Mouse (Mus musculus) kidney, embryonic 14.5 days (tissue): ENCODE measurements around the gene Efhd2. TPM values are rescaled to one million over a fixed set of nuclear protein-coding genes. Genes with fewer than 3 reads are reported as not detected.
A peak's percentile ranks its signal among the peaks of the same experiment; 100 is the strongest.

Experiments used
- ATAC-seq: fragments of 200-750 bp; cut with Nextera tagmentation; 2 replicates; pipeline ENCODE4 v1.8.0; 2017; ENCODE audit warnings: moderate number of reproducible peaks, mild to moderate bottlenecking, moderate TSS enrichment, moderate library complexity; ENCODE audit not compliant: low FRiP score, low TSS enrichment
- H3K27ac ChIP-seq: fragments of 300-500 bp; sonication (generic); 2 replicates; pipeline ENCODE4 v1.5.1; 2014; ENCODE audit warnings: low read depth, mild to moderate bottlenecking, low read length, moderate library complexity, mixed read lengths
- H3K27me3 ChIP-seq: fragments of 300-500 bp; sonication (generic); 2 replicates; pipeline ENCODE4 v1.6.1; 2014; ENCODE audit warnings: mild to moderate bottlenecking, low read length; ENCODE audit not compliant: control insufficient read depth, insufficient read depth
- H3K36me3 ChIP-seq: fragments of 300-500 bp; sonication (generic); 2 replicates; pipeline ENCODE4 v1.6.1; 2014; ENCODE audit warnings: low read length, mixed read lengths; ENCODE audit not compliant: control insufficient read depth, insufficient read depth
- H3K4me1 ChIP-seq: fragments of 300-500 bp; sonication (generic); 2 replicates; pipeline ENCODE4 v1.6.1; 2014; ENCODE audit warnings: low read length, mixed read lengths; ENCODE audit not compliant: control insufficient read depth, insufficient read depth
- H3K4me2 ChIP-seq: fragments of 300-500 bp; sonication (generic); replicated peaks from 2 replicates; pipeline ENCODE4 v1.6.1; 2014; ENCODE audit warnings: low read depth, mild to moderate bottlenecking, low read length
- H3K4me3 ChIP-seq: fragments of 300-500 bp; sonication (generic); 2 replicates; pipeline ENCODE4 v1.5.1; 2014; ENCODE audit warnings: mild to moderate bottlenecking, low read length
- H3K9ac ChIP-seq: fragments of 300-500 bp; sonication (generic); 2 replicates; pipeline ENCODE4 v1.6.1; 2014; ENCODE audit warnings: low read depth, mild to moderate bottlenecking, low read length, moderate library complexity
- H3K9me3 ChIP-seq: fragments of 300-500 bp; sonication (generic); 2 replicates; pipeline ENCODE4 v1.6.1; 2016; ENCODE audit warnings: low read length; ENCODE audit not compliant: control insufficient read depth
- WGBS: fragments of 180-500 bp; shearing (Covaris S2); extraction: QIAGEN DNeasy Blood & Tissue Kit; methylation state at CpG from one replicate; pipeline ENCODE4 v1.1.7; 2014; 5-methylcytosine and 5-hydroxymethylcytosine counted together
- polyA plus RNA-seq: library from polyadenylated mRNA; unstranded; fragments of >200 nt; fragmentation: Nextera tagmentation; extraction: Ambion mirVana; gene quantifications from 2 replicates; pipeline ENCODE4 v1.2.1, GENCODE M21; 2014

The Efhd2 gene
- polyA plus RNA-seq, 1 experiment from 2014 or later, result 29.5 TPM

DNA sequence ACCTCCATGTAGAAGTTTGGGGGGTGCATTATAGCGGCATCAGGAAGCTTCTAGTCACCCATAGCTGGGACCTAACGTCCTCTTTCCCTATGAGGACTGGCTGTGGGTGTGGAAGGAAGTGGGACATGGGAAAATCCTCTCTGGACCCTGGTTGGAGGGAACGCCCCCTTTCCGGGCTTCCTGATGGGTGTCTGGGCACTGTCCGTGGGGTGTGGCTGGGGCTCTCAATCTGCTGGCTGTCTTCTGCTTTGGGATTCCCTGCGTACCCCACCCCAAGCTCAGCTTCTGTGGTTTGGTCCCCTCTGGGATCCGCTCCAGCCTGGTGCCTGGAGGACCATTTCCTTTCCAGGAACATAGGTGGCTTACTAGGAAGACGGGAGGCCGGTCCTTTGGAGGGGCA lies 1.7 kb downstream of the Efhd2 start:
- Histone ChIP-seq H3K9ac (no peak overlapping the region), H3K4me2 (peak overlapping the region; percentile 94; the same call in 1 of the 2 replicates)
- 77% methylated on average over 9 of the region's 9 CpGs for WGBS

DNA sequence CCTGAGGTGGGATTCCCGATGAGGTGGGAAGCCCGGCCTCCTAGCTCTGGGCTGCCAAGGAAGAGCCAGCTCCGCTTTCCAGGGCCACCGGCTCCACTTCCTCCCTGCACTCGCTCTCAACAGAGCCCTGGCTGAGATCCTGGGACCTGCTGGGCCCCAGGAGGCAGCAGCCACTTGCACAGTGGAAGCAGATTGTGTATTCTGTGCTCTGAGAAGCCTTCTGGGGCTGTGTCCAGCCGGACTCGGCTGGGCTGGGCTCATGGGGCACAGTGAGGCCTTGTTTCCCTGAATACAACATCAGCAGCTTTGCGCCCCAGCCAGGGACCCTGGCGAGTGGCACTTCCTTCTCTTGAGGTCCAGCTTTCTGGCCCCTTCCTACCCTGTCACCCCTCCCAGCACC lies 2.8 kb downstream of the Efhd2 start:
- no peak overlapping the region; the same call in 1 of the 2 replicates for H3K4me2 ChIP-seq
- WGBS, result 70% methylated on average over 9 of the region's 9 CpGs
- H3K9ac ChIP-seq, result 0 out of 2 replicates have a peak overlapping the region, but pooled peaks have one; percentile 1
- H3K4me3 ChIP-seq, result no peak overlapping the region
- no peaks in the 10 kb centered on the region for H3K36me3 ChIP-seq
- no peak for ATAC-seq
- no peaks in the 10 kb centered on the region for H3K9me3 ChIP-seq
- H3K27ac ChIP-seq, result no peak overlapping the region
- peaks cover 16% of the 10 kb centered on the region for H3K4me1 ChIP-seq
- H3K27me3 ChIP-seq, result no peaks in the 10 kb centered on the region

More for the DNA sequence above, 1.7 kb downstream of the Efhd2 start:
- ATAC-seq, result no peak
- no peaks in the 10 kb centered on the region for H3K36me3 ChIP-seq
- H3K9me3 ChIP-seq, result no peaks in the 10 kb centered on the region
- H3K27me3 ChIP-seq, result peaks cover 3% of the 10 kb centered on the region; the same call in 1 of the 2 replicates
- peak overlapping the region; percentile 79; the same call in 1 of the 2 replicates for H3K4me3 ChIP-seq
- H3K27ac ChIP-seq, result no peak overlapping the region
- H3K4me1 ChIP-seq, result peaks cover 6% of the 10 kb centered on the region; the same call in 1 of the 2 replicates

DNA sequence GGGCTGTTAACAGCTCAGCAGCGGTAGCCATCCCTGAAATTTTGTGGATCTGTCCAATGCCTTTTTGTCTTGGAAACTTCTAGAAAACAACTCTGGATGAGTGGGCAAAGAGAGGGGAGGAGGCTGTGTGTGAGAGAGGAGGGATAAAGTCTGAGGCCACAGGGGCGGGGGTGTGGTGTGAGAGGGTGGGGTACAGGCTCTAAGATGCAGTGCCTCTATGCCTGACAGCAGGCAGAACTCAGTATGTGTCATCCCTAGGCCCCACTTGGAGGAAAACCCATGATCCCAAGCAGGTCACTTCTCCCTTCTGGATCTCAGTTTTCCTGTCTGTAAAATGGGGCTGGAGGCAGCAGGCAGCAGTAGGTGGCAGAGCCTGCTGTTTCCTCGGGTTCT lies 3.4 kb downstream of the Efhd2 start:
- H3K4me2 ChIP-seq, result no peak overlapping the region
- no peak overlapping the region for H3K27ac ChIP-seq
- 86% methylated on average over 3 of the region's 3 CpGs for WGBS
- H3K4me3 ChIP-seq, result no peak overlapping the region
- H3K9ac ChIP-seq, result no peak overlapping the region
- no peaks in the 10 kb centered on the region for H3K36me3 ChIP-seq
- peaks cover 16% of the 10 kb centered on the region for H3K4me1 ChIP-seq
- H3K9me3 ChIP-seq, result no peaks in the 10 kb centered on the region
- no peak for ATAC-seq
- no peaks in the 10 kb centered on the region for H3K27me3 ChIP-seq

DNA sequence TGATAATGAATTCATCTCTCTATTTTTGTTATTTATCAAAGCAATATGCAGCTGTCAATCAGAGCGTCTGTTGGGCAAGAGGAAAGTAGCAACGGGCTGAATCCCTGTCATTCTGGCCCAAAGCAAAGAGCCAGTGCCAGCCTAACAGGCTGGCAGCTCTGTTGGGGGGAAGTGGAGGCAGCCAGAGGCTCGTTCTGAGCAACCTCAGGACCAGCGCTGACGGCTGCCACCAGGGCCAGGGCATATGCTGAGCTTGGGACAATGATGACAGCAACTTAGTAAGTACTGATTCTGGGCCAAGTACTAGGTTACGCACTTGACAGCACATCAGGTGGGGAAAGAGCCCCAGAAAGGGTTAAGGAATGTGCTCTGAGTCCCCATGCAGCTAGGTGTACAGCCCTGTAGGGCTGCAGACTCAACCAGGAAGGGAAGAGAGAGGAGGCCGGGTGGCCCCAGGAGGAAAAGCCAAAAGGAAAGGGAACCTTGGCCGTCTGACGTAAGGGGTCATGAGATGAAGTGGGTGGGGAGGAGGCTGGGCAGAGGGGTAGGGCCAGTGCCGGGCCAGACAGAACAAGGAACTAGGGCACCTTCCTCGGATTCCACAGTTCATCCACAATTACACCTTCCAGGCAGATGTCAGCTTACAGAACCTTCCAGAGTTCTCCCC lies 3.9 kb downstream of the Efhd2 start:
- H3K4me3 ChIP-seq, result no peak overlapping the region
- H3K27ac ChIP-seq, result no peak overlapping the region
- no peak overlapping the region for H3K4me2 ChIP-seq
- no peaks in the 10 kb centered on the region for H3K9me3 ChIP-seq
- whole genome bisulfite sequencing, result 74% methylated on average over 11 of the region's 11 CpGs
- no peaks in the 10 kb centered on the region for H3K36me3 ChIP-seq
- no peak overlapping the region for H3K9ac ChIP-seq
- ATAC-seq, result no peak
- H3K27me3 ChIP-seq, result no peaks in the 10 kb centered on the region
- H3K4me1 ChIP-seq, result peaks cover 16% of the 10 kb centered on the region

DNA sequence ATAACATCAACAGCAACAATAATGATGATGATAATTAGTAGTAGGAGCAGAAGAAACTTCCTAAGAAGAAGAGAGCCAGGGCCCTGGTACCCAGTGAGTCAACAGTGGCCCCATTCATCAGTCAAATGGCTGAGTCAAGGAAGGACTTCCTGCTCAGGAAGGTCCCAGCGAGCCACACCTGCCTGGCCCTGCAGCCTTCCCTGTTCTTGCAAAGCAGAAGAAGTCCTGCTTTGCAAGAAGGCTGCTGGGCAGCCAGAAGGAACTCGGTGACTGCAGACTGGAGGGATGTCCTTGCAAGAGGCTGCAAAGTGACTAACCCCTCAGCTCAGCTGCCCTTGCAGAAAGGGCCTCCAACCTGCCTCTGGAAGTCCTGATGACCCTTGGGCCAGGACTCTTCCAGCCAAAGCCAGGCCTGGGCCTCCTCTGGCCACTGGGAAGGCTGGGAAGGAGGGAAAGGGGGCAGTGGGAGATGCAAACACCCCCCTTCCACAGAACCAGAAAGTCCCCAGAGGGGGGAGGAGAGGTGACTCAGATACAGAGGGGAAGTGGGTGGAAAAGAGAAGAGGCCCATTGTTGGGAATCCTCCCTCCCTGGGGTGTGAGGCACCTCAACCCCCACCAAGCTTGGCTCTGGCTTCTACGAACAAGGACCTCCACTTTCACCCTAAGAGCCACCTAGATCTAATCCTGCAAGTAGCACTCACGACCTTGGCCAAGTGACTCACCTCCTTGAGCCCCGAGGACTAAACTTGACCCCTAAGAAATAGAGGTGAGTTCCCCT lies 5.1 kb downstream of the Efhd2 start:
- no peak overlapping the region for H3K4me2 ChIP-seq
- no peak for ATAC-seq
- no peaks in the 10 kb centered on the region for H3K9me3 ChIP-seq
- H3K9ac ChIP-seq, result no peak overlapping the region
- H3K4me3 ChIP-seq, result no peak overlapping the region
- 70% methylated on average over 5 of the region's 5 CpGs for WGBS
- H3K27me3 ChIP-seq, result no peaks in the 10 kb centered on the region
- no peak overlapping the region for H3K27ac ChIP-seq
- H3K36me3 ChIP-seq, result no peaks in the 10 kb centered on the region
- peaks cover 16% of the 10 kb centered on the region for H3K4me1 ChIP-seq

DNA sequence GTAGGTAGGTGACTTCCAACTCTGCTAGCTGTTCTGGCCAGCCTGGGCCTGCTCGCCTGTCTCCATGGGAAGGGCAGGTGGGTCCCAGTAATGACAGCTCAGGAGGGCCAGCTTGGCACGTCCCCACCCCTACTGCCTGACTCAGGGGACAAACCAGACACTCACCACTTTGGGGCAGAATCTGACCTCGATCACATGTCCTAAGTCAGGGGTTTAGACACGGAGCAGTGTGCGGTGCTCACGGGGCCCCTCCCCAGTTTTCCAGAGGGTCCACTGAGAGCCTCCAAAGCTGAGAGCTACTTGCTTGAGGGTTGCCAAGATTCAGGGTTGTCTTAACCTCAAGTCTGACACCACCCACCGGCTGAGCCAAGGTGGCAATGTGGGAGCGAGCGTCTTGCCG lies 6.7 kb downstream of the Efhd2 start:
- no peaks in the 10 kb centered on the region for H3K36me3 ChIP-seq
- H3K27me3 ChIP-seq, result no peaks in the 10 kb centered on the region
- no peak overlapping the region for H3K4me2 ChIP-seq
- no peak overlapping the region for H3K27ac ChIP-seq
- no peak overlapping the region for H3K4me3 ChIP-seq
- H3K9me3 ChIP-seq, result no peaks in the 10 kb centered on the region
- H3K4me1 ChIP-seq, result peaks cover 13% of the 10 kb centered on the region
- WGBS, result 87% methylated on average over 10 of the region's 10 CpGs
- ATAC-seq, result no peak
- H3K9ac ChIP-seq, result no peak overlapping the region

DNA sequence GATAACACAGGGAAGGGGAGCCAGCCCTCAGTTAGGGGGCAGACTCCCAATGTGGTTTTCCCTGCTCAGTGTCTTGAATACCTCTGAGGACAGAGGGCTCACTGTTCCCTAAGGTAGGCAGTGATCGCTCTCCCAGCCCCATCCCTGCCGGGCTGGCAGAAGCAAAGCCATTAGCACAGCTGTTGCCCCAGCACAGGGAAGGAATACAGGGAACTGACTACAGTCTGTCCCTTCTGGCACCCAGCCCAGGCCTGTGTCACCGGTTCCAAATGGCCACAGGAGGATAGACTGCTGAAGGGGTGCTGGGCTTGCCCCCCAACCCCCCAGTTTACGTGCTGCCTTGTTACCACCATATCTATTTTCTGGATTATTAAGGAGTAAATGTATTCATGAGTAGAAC lies 7.2 kb downstream of the Efhd2 start:
- Histone ChIP-seq H3K27ac (no peak overlapping the region), H3K4me2 (no peak overlapping the region)
- ATAC-seq, result no peak

DNA sequence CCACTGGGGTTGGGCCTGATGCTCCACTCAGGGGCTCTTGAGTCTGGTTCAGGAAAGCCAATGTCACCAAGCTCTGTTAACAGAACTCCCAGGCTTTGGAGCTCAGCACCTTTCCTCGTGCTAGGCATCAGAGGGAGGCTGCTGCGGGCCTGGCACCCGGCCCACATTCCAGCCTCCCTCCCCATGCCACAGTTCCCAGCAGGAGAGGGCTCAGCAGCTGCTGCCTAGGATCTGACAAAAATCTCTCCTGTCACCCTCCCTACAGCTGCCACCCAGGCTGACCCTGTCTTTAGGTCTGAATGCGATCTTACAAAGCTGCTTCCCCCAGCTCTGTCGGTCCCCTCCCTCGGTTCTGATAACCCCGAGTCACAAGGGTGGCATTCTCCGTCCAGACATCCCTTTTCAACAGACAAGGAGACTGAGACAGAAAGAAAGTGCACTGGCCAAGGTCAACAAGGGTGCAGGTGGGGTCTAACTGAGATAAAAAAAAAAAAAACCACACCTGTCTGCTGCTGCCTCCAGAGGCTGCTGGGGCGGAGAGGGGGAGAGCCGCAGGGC lies 7.7 kb downstream of the Efhd2 start:
- no peaks in the 10 kb centered on the region for H3K9me3 ChIP-seq
- no peaks in the 10 kb centered on the region for H3K36me3 ChIP-seq
- no peaks in the 10 kb centered on the region for H3K27me3 ChIP-seq
- no peak overlapping the region for H3K4me2 ChIP-seq
- 42% methylated on average over 10 of the region's 10 CpGs for WGBS
- H3K27ac ChIP-seq, result no peak overlapping the region; the same call in 1 of the 2 replicates
- ATAC-seq, result no peak
- H3K4me3 ChIP-seq, result no peak overlapping the region
- no peak overlapping the region; the same call in 1 of the 2 replicates for H3K9ac ChIP-seq
- H3K4me1 ChIP-seq, result peaks cover 10% of the 10 kb centered on the region

More for the DNA sequence above, 7.2 kb downstream of the Efhd2 start:
- no peak overlapping the region for H3K9ac ChIP-seq
- no peak overlapping the region for H3K4me3 ChIP-seq
- peaks cover 10% of the 10 kb centered on the region for H3K4me1 ChIP-seq
- no peaks in the 10 kb centered on the region for H3K27me3 ChIP-seq
- H3K36me3 ChIP-seq, result no peaks in the 10 kb centered on the region
- 55% methylated on average over 4 of the region's 4 CpGs for WGBS
- no peaks in the 10 kb centered on the region for H3K9me3 ChIP-seq

DNA sequence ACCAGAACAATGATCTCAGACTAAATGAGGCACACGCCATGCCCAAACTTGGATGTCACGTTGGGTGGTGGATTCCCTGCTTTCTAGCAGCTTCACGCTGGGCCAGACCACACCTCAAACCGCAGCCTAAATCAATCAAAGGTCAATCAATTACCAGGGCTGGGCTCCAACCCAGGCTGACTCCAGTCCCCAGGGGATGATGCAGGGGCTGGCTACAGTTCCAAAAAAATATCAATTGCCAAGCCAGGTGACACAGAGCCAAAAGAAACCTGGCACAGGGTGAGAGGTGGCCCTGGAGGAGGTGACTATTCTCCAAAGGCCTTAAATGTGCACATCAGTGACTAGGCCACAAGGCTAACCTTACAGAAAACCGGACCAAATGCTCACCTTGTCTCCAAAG lies 9.1 kb downstream of the Efhd2 start:
- Histone ChIP-seq H3K4me2 (no peak overlapping the region), H3K4me3 (no peak overlapping the region), H3K9ac (no peak overlapping the region), H3K27me3 (no peaks in the 10 kb centered on the region), H3K36me3 (no peaks in the 10 kb centered on the region; the same call in 1 of the 2 replicates), H3K4me1 (peaks cover 10% of the 10 kb centered on the region), H3K9me3 (no peaks in the 10 kb centered on the region), H3K27ac (no peak overlapping the region)
- WGBS, result 85% methylated on average over 5 of the region's 5 CpGs
- ATAC-seq, result no peak
